Mouse (Mus musculus) neural tube, embryonic 12.5 days (tissue): ENCODE data around the gene Tfap2b. TPM values are rescaled to one million over a fixed set of nuclear protein-coding genes. Genes with fewer than 3 reads are reported as not detected.

Experiments
- polyA plus RNA-seq: library from polyadenylated mRNA; unstranded; fragments of >200 nt; fragmentation: Nextera tagmentation; extraction: Ambion mirVana; gene quantifications from 2 replicates; pipeline ENCODE4 v1.2.1, GENCODE M21; 2016

The Tfap2b gene
- polyA plus RNA-seq, 1 experiment from 2014 or later = 78.6 TPM

Other genes with a start within 250 kb of the Tfap2b start
- gene Tfap2d, start 105.9 kb upstream of the Tfap2b start, polyA plus RNA-seq = not detected in 2 replicates